ENCODE assay signal across 8 mouse cellular contexts in the genomic region with DNA sequence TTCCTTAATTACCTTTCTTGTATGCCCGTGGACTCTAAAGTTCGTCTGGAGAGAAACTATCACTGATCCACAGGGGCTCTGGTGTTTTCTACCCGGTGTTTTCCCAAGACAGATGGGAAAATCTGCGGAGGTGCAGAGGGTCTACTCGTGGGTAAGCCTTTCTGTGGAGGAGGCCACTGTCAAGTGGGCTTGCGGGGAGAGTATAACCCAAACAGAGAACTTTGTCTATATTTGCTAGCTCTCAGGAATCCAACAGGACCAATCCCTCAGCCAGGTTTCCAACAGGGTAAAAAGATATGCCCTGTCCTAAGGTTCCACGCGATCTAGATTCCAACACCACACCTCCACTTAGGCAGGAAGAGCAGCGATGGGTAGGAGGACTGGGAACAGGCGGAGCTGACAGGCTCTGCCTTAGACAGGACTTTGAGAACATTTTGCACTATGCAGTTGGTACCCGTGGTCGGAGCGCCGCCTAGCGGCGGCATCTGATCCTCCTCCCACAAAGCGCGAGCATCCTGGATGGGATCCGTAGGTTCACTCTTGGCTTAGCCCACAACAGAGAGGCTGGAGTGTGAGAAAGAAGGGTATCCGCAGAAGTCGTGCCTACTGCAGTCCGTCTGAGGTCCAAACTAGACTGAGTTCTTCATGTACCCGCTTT. TPM values are rescaled to one million over a fixed set of nuclear protein-coding genes. Genes with fewer than 3 reads are reported as not detected.
DNase-seq lines count a peak whose midpoint lies in the region; ATAC-seq and TF ChIP-seq lines count a peak whose summit lies in the region.

No protein-coding gene starts in this region.

- H3K4me3 ChIP-seq in limb, embryonic 14.5 days (replicated peaks; ENCODE audit: low read length), result no peak overlapping the region

- no peak for TF ChIP-seq POLR2A in limb, embryonic 14.5 days (IDR thresholded peaks at IDR 0.05; ENCODE audit: borderline replicate concordance, extremely low read depth, insufficient read depth, insufficient read length)

- WGBS in limb, embryonic 14.5 days, result 21% methylated on average over 23 of the region's 23 CpGs

- peak; percentile 63 to 67 for DNase-seq in B cell, adult 2 months
- peak; percentile 86 for DNase-seq in adrenal gland, adult 2 months
- DNase-seq in embryo, embryonic 11.5 days (ENCODE audit: low read depth, low spot score), result peak; percentile 73
- DNase-seq in heart, adult 18-20 months, result peak; percentile 29 to 74
- DNase-seq in kidney, adult 9 months, result peak; percentile 67
- DNase-seq in limb, embryonic 14.5 days (ENCODE audit: low spot score), result peak; percentile 86
- peak; percentile 87 for DNase-seq in neural tube, embryonic 10.5 days (ENCODE audit: extremely low spot score, low spot score)
- DNase-seq in testis, postnatal 10 days (ENCODE audit: low spot score), result peak; percentile 86

- peak; percentile 87 for ATAC-seq in limb, embryonic 14.5 days (ENCODE audit: low FRiP score, low read depth)

- no peak overlapping the region for H3K4me2 ChIP-seq in limb, embryonic 14.5 days (replicated peaks; ENCODE audit: low read depth, low read length, severe bottlenecking)

- H3K36me3 ChIP-seq in limb, embryonic 14.5 days (ENCODE audit: control insufficient read depth, insufficient read depth, low read length), result no peaks in the 10 kb centered on the region

- H3K9me3 ChIP-seq in limb, embryonic 14.5 days (ENCODE audit: control insufficient read depth, low read length), result no peaks in the 10 kb centered on the region

- no peak overlapping the region for H3K27ac ChIP-seq in limb, embryonic 14.5 days (replicated peaks; ENCODE audit: low read depth, low read length)

- H3K4me1 ChIP-seq in limb, embryonic 14.5 days (ENCODE audit: control insufficient read depth, insufficient read depth, low read length), result peaks cover 6% of the 10 kb centered on the region

- H3K27me3 ChIP-seq in limb, embryonic 14.5 days (ENCODE audit: control insufficient read depth, insufficient read depth, low read length), result no peaks in the 10 kb centered on the region

- no peak overlapping the region for H3K9ac ChIP-seq in limb, embryonic 14.5 days (ENCODE audit: low read depth, low read length, severe bottlenecking)

RNA-seq across cellular contexts. Expression of a gene that starts 46.9 kb away (rescaled TPM):
- not detected for total RNA-seq in adrenal gland, adult 2 months (2021)
- not detected in 2 replicates for polyA plus RNA-seq in adrenal gland, adult 2 months (2012; rRNA removed)
- total RNA-seq in heart, adult 18-20 months (2021), result not detected
- polyA plus RNA-seq in limb, embryonic 14.5 days (2012; rRNA removed), result 0.04 and 0.25 TPM in 2 replicates
- not detected in 2 replicates for polyA plus RNA-seq in limb, embryonic 14.5 days (2014; fragmentation: Nextera tagmentation; extraction: Ambion mirVana)
